Mouse (Mus musculus) lung, adult 2 months (tissue): ENCODE data around the gene Lbp.

Experiments used
- CTCF ChIP-seq: fragments of 200-500 bp; IDR thresholded peaks from 2 replicates; pipeline ENCODE4 v1.5.1; 2011; ENCODE audit warnings: mild to moderate bottlenecking, low read length, control low read depth; ENCODE audit not compliant: insufficient read depth
- POLR2A ChIP-seq: fragments of 200-500 bp; IDR thresholded peaks from 2 replicates; pipeline ENCODE4 v1.6.1; 2011; ENCODE audit warnings: low read depth, mild to moderate bottlenecking, control low read depth, low read length, borderline replicate concordance; ENCODE audit errors: extremely low read depth

GRCm38 (mm10) chr2:158299731-158300130 lies 6.6 kb upstream of the Lbp start:
- no peak for TF ChIP-seq POLR2A
- TF ChIP-seq CTCF, result no peak
